Mouse (Mus musculus) megakaryocyte, embryonic 14.5 days (primary cell): Measurements from ENCODE around the gene Grik5.

Experiments used
- FLI1 ChIP-seq: IDR thresholded peaks from 2 replicates; pipeline ENCODE4 v1.6.1; 2012; ENCODE audit warnings: low read length, inconsistent platforms, mixed read lengths
- GATA1 ChIP-seq: IDR thresholded peaks from 3 replicates; pipeline ENCODE4 v1.6.1; 2012; ENCODE audit warnings: mixed read lengths, low read length, inconsistent platforms, borderline replicate concordance

DNA sequence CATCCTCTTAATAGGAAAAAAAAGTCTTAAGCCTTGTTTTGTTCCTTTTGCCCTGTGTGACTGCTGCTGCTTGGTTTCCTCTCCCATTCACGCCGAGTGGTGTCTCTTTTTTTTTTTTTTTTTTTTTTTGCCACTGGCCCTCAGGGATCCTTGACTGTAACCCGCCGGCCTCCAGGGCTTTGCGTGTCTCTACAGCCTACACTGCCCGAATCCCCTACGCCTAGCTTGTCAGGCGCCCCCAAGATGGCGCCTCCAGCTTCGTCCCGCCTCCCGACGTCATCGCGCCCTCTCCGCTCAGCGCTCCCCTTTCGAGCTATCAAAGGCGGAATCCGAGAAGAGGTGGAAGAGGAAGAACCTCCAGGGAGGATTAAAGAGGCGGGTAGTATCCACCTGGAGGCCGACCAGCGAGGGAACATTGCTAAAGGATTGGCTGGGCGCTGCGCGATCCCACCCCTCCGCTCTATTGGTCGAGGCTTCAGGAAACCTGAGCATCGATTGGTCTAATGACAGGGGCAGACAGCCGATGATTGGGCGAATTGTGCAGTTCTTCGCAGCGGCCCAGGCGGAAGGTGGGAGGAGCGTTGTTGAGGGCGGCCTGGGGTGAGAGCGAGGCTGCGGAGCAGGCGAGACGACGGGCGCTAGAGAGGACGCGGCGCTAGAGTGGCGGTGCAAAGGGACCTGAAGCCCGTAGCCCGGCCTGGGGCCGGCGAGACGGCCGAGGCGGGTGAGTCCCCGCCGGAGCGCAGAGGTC is 4.7 kb upstream of the Grik5 start:
- no peak for TF ChIP-seq GATA1
- TF ChIP-seq FLI1 = no peak
